Mouse (Mus musculus) heart, embryonic 14.5 days (tissue): ENCODE measurements around the gene Slc41a3. TPM values are rescaled to one million over a fixed set of nuclear protein-coding genes. Genes with fewer than 3 reads are reported as not detected.

Experiments used
- ATAC-seq: fragments of 200-750 bp; cut with Nextera tagmentation; 2 replicates; pipeline ENCODE4 v1.8.0; 2017; ENCODE audit warnings: low read depth, moderate TSS enrichment; ENCODE audit not compliant: insufficient number of reproducible peaks, insufficient read depth, low FRiP score
- H3K27ac ChIP-seq, 2 experiments: fragments of 200-500 bp in 1 of 2; fragments of 300-500 bp in 1 of 2; sonication (generic) in 1 of 2; replicated peaks in 1 of 2; 2 replicates each; pipeline ENCODE4 v1.5.1; 2012 to 2014; ENCODE audit warnings: low read depth in 2 of 2, low read length in 2 of 2, control low read depth in 1 of 2, mild to moderate bottlenecking in 1 of 2, mixed read lengths in 1 of 2; ENCODE audit not compliant: control insufficient read depth in 1 of 2, insufficient read depth in 1 of 2
- H3K27me3 ChIP-seq: fragments of 300-500 bp; sonication (generic); 2 replicates; pipeline ENCODE4 v1.6.1; 2014; ENCODE audit warnings: mild to moderate bottlenecking, low read length, control low read depth; ENCODE audit not compliant: control insufficient read depth, insufficient read depth
- H3K36me3 ChIP-seq: fragments of 300-500 bp; sonication (generic); 2 replicates; pipeline ENCODE4 v1.6.1; 2014; ENCODE audit warnings: mild to moderate bottlenecking, control low read depth, low read length, mixed read lengths; ENCODE audit not compliant: control insufficient read depth, insufficient read depth
- H3K4me1 ChIP-seq, 2 experiments: fragments of 200-500 bp in 1 of 2; fragments of 300-500 bp in 1 of 2; sonication (generic) in 1 of 2; 2 replicates each; pipeline ENCODE4 v1.6.1; 2012 to 2014; ENCODE audit warnings: low read length in 2 of 2, control low read depth in 1 of 2, mixed read lengths in 1 of 2; ENCODE audit not compliant: control insufficient read depth in 2 of 2, insufficient read depth in 2 of 2
- H3K4me2 ChIP-seq: fragments of 300-500 bp; sonication (generic); 2 replicates; pipeline ENCODE4 v1.6.1; 2014; ENCODE audit warnings: mild to moderate bottlenecking, low read length
- H3K4me3 ChIP-seq, 2 experiments: fragments of 200-500 bp in 1 of 2; fragments of 300-500 bp in 1 of 2; sonication (generic) in 1 of 2; 2 replicates each; pipeline ENCODE4 v1.5.1; 2012 to 2014; ENCODE audit warnings: low read length in 2 of 2, mild to moderate bottlenecking in 2 of 2, control low read depth in 1 of 2, low read depth in 1 of 2, moderate library complexity in 1 of 2; ENCODE audit not compliant: control insufficient read depth in 1 of 2, insufficient read depth in 1 of 2
- H3K9ac ChIP-seq: fragments of 300-500 bp; sonication (generic); 2 replicates; pipeline ENCODE4 v1.6.1; 2014; ENCODE audit warnings: mild to moderate bottlenecking, low read length
- H3K9me3 ChIP-seq: fragments of 300-500 bp; sonication (generic); 2 replicates; pipeline ENCODE4 v1.6.1; 2016; ENCODE audit warnings: low read length, control low read depth; ENCODE audit not compliant: control insufficient read depth
- WGBS: fragments of 180-500 bp; shearing (Covaris S2); extraction: QIAGEN DNeasy Blood & Tissue Kit; methylation state at CpG from one replicate; pipeline ENCODE4 v1.1.7; 2014; 5-methylcytosine and 5-hydroxymethylcytosine counted together
- polyA plus RNA-seq: library from polyadenylated mRNA; unstranded; fragments of >200 nt; fragmentation: Nextera tagmentation; extraction: Ambion mirVana; gene quantifications from 2 replicates; pipeline ENCODE4 v1.2.1, GENCODE M21; 2014

Gene Slc41a3
- polyA plus RNA-seq, 1 experiment from 2014 or later, result 12.8 TPM

GRCm38 (mm10) chr6:90659913-90660312, 55.4 kb downstream of the Slc41a3 start:
- WGBS, result 32% methylated on average over 2 of the region's 2 CpGs
- Histone ChIP-seq H3K9me3 (no peaks in the 10 kb centered on the region), H3K4me3 (no peak overlapping the region), H3K27me3 (no peaks in the 10 kb centered on the region), H3K4me1 (peaks cover 5 to 23% of the 10 kb centered on the region in 2 experiments), H3K27ac (peak overlapping the region in 1 of 2 experiments; percentile 38; a peak in 2 of 4 replicates), H3K4me2 (no peak overlapping the region), H3K36me3 (peaks cover 51% of the 10 kb centered on the region), H3K9ac (no peak overlapping the region)
- no peak for ATAC-seq

GRCm38 (mm10) chr6:90660398-90661028, 56.0 kb downstream of the Slc41a3 start:
- no peak overlapping the region for H3K4me3 ChIP-seq
- 75% methylated on average over 20 of the region's 20 CpGs for WGBS
- peaks cover 57% of the 10 kb centered on the region for H3K36me3 ChIP-seq
- peak overlapping the region in 1 of 2 experiments; percentile 38; a peak in 2 of 4 replicates for H3K27ac ChIP-seq
- H3K4me1 ChIP-seq, result peaks cover 5 to 23% of the 10 kb centered on the region in 2 experiments
- H3K9ac ChIP-seq, result 0 out of 2 replicates have a peak overlapping the region, but pooled peaks have one; percentile 8
- no peak overlapping the region for H3K4me2 ChIP-seq
- no peaks in the 10 kb centered on the region for H3K27me3 ChIP-seq
- no peaks in the 10 kb centered on the region for H3K9me3 ChIP-seq
- ATAC-seq, result no peak

GRCm38 (mm10) chr6:90661029-90661399, 56.5 kb downstream of the Slc41a3 start:
- no peak overlapping the region for H3K4me2 ChIP-seq
- no peaks in the 10 kb centered on the region for H3K9me3 ChIP-seq
- peaks cover 62% of the 10 kb centered on the region for H3K36me3 ChIP-seq
- peak overlapping the region in 1 of 2 experiments; percentile 38; a peak in 2 of 4 replicates for H3K27ac ChIP-seq
- 80% methylated on average over 11 of the region's 11 CpGs for WGBS
- H3K27me3 ChIP-seq, result no peaks in the 10 kb centered on the region
- H3K4me3 ChIP-seq, result no peak overlapping the region
- no peak for ATAC-seq
- H3K9ac ChIP-seq, result no peak overlapping the region
- H3K4me1 ChIP-seq, result peaks cover 5 to 23% of the 10 kb centered on the region in 2 experiments

GRCm38 (mm10) chr6:90662148-90662547, 57.6 kb downstream of the Slc41a3 start:
- H3K27me3 ChIP-seq, result no peaks in the 10 kb centered on the region
- H3K27ac ChIP-seq, result no peak overlapping the region
- no peak overlapping the region for H3K4me2 ChIP-seq
- peaks cover 5 to 23% of the 10 kb centered on the region in 2 experiments for H3K4me1 ChIP-seq
- ATAC-seq, result no peak
- H3K4me3 ChIP-seq, result no peak overlapping the region
- no peaks in the 10 kb centered on the region for H3K9me3 ChIP-seq
- H3K36me3 ChIP-seq, result peaks cover 73% of the 10 kb centered on the region
- no peak overlapping the region for H3K9ac ChIP-seq
- WGBS, result 95% methylated on average over 5 of the region's 5 CpGs

GRCm38 (mm10) chr6:90663736-90664135, 59.2 kb downstream of the Slc41a3 start:
- no peak overlapping the region; the same call in 1 of the 2 replicates for H3K9ac ChIP-seq
- peaks cover 5 to 23% of the 10 kb centered on the region in 2 experiments for H3K4me1 ChIP-seq
- 0 out of 2 replicates have a peak, but pooled peaks have one; percentile 5 for ATAC-seq
- 86% methylated on average over 11 of the region's 11 CpGs for whole genome bisulfite sequencing
- peaks cover 89% of the 10 kb centered on the region for H3K36me3 ChIP-seq
- H3K9me3 ChIP-seq, result no peaks in the 10 kb centered on the region
- H3K4me3 ChIP-seq, result no peak overlapping the region
- H3K4me2 ChIP-seq, result no peak overlapping the region
- peak overlapping the region; percentile 34 to 57; a peak in 2 of 4 replicates for H3K27ac ChIP-seq
- H3K27me3 ChIP-seq, result no peaks in the 10 kb centered on the region

- WGBS, result 84% methylated on average over 9 of the region's 9 CpGs
- Histone ChIP-seq H3K27ac (no peak overlapping the region), H3K9ac (no peak overlapping the region), H3K9me3 (no peaks in the 10 kb centered on the region), H3K4me1 (no peaks in the 10 kb centered on the region), H3K27me3 (no peaks in the 10 kb centered on the region), H3K4me3 (no peak overlapping the region), H3K36me3 (peaks cover 100% of the 10 kb centered on the region), H3K4me2 (no peak overlapping the region)
- no peak for ATAC-seq
Measured at GRCm38 (mm10) chr6:90668693-90669092, 64.2 kb downstream of the Slc41a3 start.

GRCm38 (mm10) chr6:90678759-90679158, 74.2 kb downstream of the Slc41a3 start:
- Histone ChIP-seq H3K4me3 (no peak overlapping the region), H3K9me3 (no peaks in the 10 kb centered on the region), H3K27ac (peak overlapping the region; percentile 77), H3K9ac (no peak overlapping the region; the same call in 1 of the 2 replicates), H3K4me2 (no peak overlapping the region), H3K36me3 (peaks cover 81% of the 10 kb centered on the region), H3K4me1 (peaks cover 8 to 12% of the 10 kb centered on the region in 2 experiments; a peak in 3 of 4 replicates), H3K27me3 (no peaks in the 10 kb centered on the region)
- 57% methylated on average over 4 of the region's 4 CpGs for WGBS
- peak; percentile 74 for ATAC-seq
